Mouse (Mus musculus): ENCODE results near the gene Tgif1. TPM values are rescaled to one million over a fixed set of nuclear protein-coding genes. Genes with fewer than 3 reads are reported as not detected.
A peak's percentile ranks its signal among the peaks of the same experiment; 100 is the strongest.

The Tgif1 gene
- polyA plus RNA-seq, 1 experiment from 2014 or later = 82.8 TPM

- no peak overlapping the region for H3K27ac ChIP-seq (ENCODE audit: low read depth, low read length)
- WGBS = 11% methylated on average over 3 of the region's 3 CpGs
Observed at GRCm38 (mm10) chr17:70809776-70810175, 43.6 kb downstream of the Tgif1 start.

GRCm38 (mm10) chr17:70808837-70809236 is 44.5 kb downstream of the Tgif1 start:
- Histone ChIP-seq H3K9ac (ENCODE audit: low read depth, low read length) (peak overlapping the region; percentile 28; the same call in 1 of the 2 replicates), H3K27ac (ENCODE audit: low read depth, low read length) (no peak overlapping the region), H3K27me3 (ENCODE audit: control insufficient read depth, insufficient read depth, low read length) (no peaks in the 10 kb centered on the region), H3K4me2 (replicated peaks; ENCODE audit: low read depth, low read length) (peak overlapping the region; percentile 6; the same call in 1 of the 2 replicates), H3K36me3 (ENCODE audit: control insufficient read depth, insufficient read depth, low read length) (no peaks in the 10 kb centered on the region), H3K4me3 (ENCODE audit: low read length) (no peak overlapping the region), H3K9me3 (ENCODE audit: control insufficient read depth, low read length) (no peaks in the 10 kb centered on the region), H3K4me1 (ENCODE audit: control insufficient read depth, insufficient read depth, low read length) (peaks cover 9% of the 10 kb centered on the region)
- 38% methylated on average over 14 of the region's 14 CpGs for WGBS
- ATAC-seq (ENCODE audit: low FRiP score, low TSS enrichment) = no peak

More at GRCm38 (mm10) chr17:70809776-70810175, 43.6 kb downstream of the Tgif1 start:
- no peak overlapping the region for H3K9ac ChIP-seq (ENCODE audit: low read depth, low read length)
- H3K27me3 ChIP-seq (ENCODE audit: control insufficient read depth, insufficient read depth, low read length) = no peaks in the 10 kb centered on the region
- H3K36me3 ChIP-seq (ENCODE audit: control insufficient read depth, insufficient read depth, low read length) = no peaks in the 10 kb centered on the region
- H3K9me3 ChIP-seq (ENCODE audit: control insufficient read depth, low read length) = no peaks in the 10 kb centered on the region
- peaks cover 9% of the 10 kb centered on the region for H3K4me1 ChIP-seq (ENCODE audit: control insufficient read depth, insufficient read depth, low read length)
- no peak for ATAC-seq (ENCODE audit: low FRiP score, low TSS enrichment)
- no peak overlapping the region for H3K4me3 ChIP-seq (ENCODE audit: low read length)
- no peak overlapping the region for H3K4me2 ChIP-seq (replicated peaks; ENCODE audit: low read depth, low read length)

DNA sequence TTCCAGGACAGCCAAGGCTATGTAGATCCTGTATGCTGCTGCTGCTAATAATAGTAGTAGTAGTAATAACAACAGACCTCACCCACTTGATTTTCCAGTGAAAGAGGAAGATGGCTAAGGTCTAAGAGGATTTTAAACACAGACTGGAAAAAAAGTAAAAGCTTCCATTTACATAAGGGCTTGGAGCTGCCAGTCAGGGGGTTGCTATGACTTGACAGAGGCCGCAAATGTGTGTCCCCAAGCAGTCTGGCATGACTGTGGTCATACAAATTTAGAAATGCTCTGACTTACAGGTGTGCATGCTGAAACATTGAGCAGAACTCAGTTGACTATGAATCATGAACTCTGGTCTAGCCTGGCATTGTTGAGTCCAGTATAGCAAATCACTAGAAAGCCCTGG is 45.5 kb downstream of the Tgif1 start:
- Histone ChIP-seq H3K9me3 (ENCODE audit: control insufficient read depth, low read length) (no peaks in the 10 kb centered on the region), H3K4me2 (replicated peaks; ENCODE audit: low read depth, low read length) (no peak overlapping the region), H3K4me1 (ENCODE audit: control insufficient read depth, insufficient read depth, low read length) (peaks cover 9% of the 10 kb centered on the region), H3K4me3 (ENCODE audit: low read length) (no peak overlapping the region), H3K9ac (ENCODE audit: low read depth, low read length) (no peak overlapping the region), H3K27me3 (ENCODE audit: control insufficient read depth, insufficient read depth, low read length) (no peaks in the 10 kb centered on the region), H3K27ac (ENCODE audit: low read depth, low read length) (no peak overlapping the region), H3K36me3 (ENCODE audit: control insufficient read depth, insufficient read depth, low read length) (no peaks in the 10 kb centered on the region)
- no peak for ATAC-seq (ENCODE audit: low FRiP score, low TSS enrichment)
- 92% methylated on average over 1 of the region's 1 CpGs for WGBS

DNA sequence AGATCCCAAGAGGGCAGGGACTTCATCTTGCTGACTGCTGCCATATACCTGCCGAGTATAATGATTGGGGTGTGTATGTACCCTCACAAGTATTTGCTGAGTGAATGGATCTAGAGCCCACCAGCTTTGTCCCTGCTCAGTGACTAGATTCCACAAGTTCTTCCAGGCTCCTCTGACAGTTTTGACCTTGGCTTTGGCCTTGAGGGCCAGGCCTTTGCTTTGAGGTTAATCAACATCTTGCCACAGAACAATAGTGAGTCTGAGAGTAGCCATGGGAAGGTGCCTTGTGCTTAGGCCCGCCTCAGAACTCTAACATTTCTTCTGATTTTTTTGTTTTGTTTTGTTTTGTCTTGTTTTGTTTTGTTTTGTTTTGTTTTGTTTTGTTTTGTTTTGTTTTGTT is 46.7 kb downstream of the Tgif1 start:
- Histone ChIP-seq H3K4me1 (ENCODE audit: control insufficient read depth, insufficient read depth, low read length) (peaks cover 9% of the 10 kb centered on the region), H3K36me3 (ENCODE audit: control insufficient read depth, insufficient read depth, low read length) (no peaks in the 10 kb centered on the region), H3K4me3 (ENCODE audit: low read length) (no peak overlapping the region), H3K27me3 (ENCODE audit: control insufficient read depth, insufficient read depth, low read length) (no peaks in the 10 kb centered on the region), H3K9me3 (ENCODE audit: control insufficient read depth, low read length) (no peaks in the 10 kb centered on the region), H3K4me2 (replicated peaks; ENCODE audit: low read depth, low read length) (no peak overlapping the region), H3K9ac (ENCODE audit: low read depth, low read length) (no peak overlapping the region), H3K27ac (ENCODE audit: low read depth, low read length) (no peak overlapping the region)
- ATAC-seq (ENCODE audit: low FRiP score, low TSS enrichment) = no peak
- 88% methylated on average over 2 of the region's 2 CpGs for WGBS

DNA sequence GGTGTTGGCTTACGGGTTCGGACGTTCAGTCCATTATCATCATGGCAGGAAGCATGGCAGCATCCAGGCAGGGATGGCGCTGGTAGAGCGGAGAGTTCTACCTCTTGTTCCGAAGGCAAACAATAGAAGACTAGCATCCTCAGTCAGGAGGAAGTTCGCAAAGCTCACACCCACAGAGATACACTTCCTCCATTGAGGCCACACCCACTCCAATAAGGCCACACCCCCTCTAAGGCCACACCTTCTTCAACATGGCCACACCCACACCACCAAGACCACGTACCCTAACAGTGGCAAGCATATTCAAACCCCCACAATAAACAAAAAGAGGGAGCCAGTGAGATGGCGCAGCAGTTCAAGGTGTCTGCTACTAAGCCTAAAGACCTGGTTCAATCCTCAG is 47.5 kb downstream of the Tgif1 start:
- Histone ChIP-seq H3K9me3 (ENCODE audit: control insufficient read depth, low read length) (no peaks in the 10 kb centered on the region), H3K9ac (ENCODE audit: low read depth, low read length) (no peak overlapping the region), H3K27ac (ENCODE audit: low read depth, low read length) (no peak overlapping the region), H3K4me3 (ENCODE audit: low read length) (no peak overlapping the region), H3K36me3 (ENCODE audit: control insufficient read depth, insufficient read depth, low read length) (no peaks in the 10 kb centered on the region), H3K4me2 (replicated peaks; ENCODE audit: low read depth, low read length) (no peak overlapping the region), H3K4me1 (ENCODE audit: control insufficient read depth, insufficient read depth, low read length) (peaks cover 9% of the 10 kb centered on the region), H3K27me3 (ENCODE audit: control insufficient read depth, insufficient read depth, low read length) (no peaks in the 10 kb centered on the region)
- peak; percentile 18; the same call in 1 of the 2 replicates for ATAC-seq (ENCODE audit: low FRiP score, low TSS enrichment)
- 94% methylated on average over 9 of the region's 9 CpGs for WGBS

GRCm38 (mm10) chr17:70802022-70802421 is 51.3 kb downstream of the Tgif1 start:
- Histone ChIP-seq H3K27ac (ENCODE audit: low read depth, low read length) (no peak overlapping the region), H3K27me3 (ENCODE audit: control insufficient read depth, insufficient read depth, low read length) (no peaks in the 10 kb centered on the region), H3K4me1 (ENCODE audit: control insufficient read depth, insufficient read depth, low read length) (peaks cover 5% of the 10 kb centered on the region; the same call in 1 of the 2 replicates), H3K9ac (ENCODE audit: low read depth, low read length) (no peak overlapping the region), H3K4me3 (ENCODE audit: low read length) (no peak overlapping the region), H3K4me2 (replicated peaks; ENCODE audit: low read depth, low read length) (no peak overlapping the region), H3K36me3 (ENCODE audit: control insufficient read depth, insufficient read depth, low read length) (no peaks in the 10 kb centered on the region), H3K9me3 (ENCODE audit: control insufficient read depth, low read length) (no peaks in the 10 kb centered on the region)
- WGBS = 77% methylated on average over 14 of the region's 14 CpGs
- ATAC-seq (ENCODE audit: low FRiP score, low TSS enrichment) = no peak

DNA sequence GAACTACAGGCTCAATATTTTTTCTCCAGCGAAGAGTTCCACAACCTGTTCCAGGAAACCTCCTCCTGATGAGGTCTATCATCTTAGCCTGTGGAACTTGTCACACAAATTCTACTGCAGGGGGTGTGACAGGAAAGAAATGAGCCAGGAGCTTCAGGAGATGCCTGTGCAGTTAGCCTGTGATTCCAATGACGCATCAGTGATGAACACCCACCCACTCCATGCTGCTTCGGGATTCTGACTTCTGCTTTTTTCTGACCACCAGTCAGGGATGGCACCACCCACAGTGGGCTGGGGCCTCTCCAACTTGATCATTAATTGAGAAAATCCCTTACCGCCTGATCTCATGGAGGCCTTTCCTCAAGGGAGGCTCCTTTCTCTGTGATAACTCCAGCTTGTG is 54.1 kb downstream of the Tgif1 start:
- no peak overlapping the region for H3K9ac ChIP-seq (ENCODE audit: low read depth, low read length)
- no peaks in the 10 kb centered on the region for H3K27me3 ChIP-seq (ENCODE audit: control insufficient read depth, insufficient read depth, low read length)
- 60% methylated on average over 4 of the region's 4 CpGs for WGBS
- no peaks in the 10 kb centered on the region for H3K36me3 ChIP-seq (ENCODE audit: control insufficient read depth, insufficient read depth, low read length)
- H3K4me3 ChIP-seq (ENCODE audit: low read length) = no peak overlapping the region
- peaks cover 12% of the 10 kb centered on the region for H3K4me1 ChIP-seq (ENCODE audit: control insufficient read depth, insufficient read depth, low read length)
- no peaks in the 10 kb centered on the region for H3K9me3 ChIP-seq (ENCODE audit: control insufficient read depth, low read length)
- no peak overlapping the region for H3K4me2 ChIP-seq (replicated peaks; ENCODE audit: low read depth, low read length)
- peak overlapping the region; percentile 2; the same call in 1 of the 2 replicates for H3K27ac ChIP-seq (ENCODE audit: low read depth, low read length)
- ATAC-seq (ENCODE audit: low FRiP score, low TSS enrichment) = no peak

- WGBS = 80% methylated on average over 1 of the region's 1 CpGs
- H3K4me3 ChIP-seq (ENCODE audit: low read length) = no peak overlapping the region
- H3K27me3 ChIP-seq (ENCODE audit: control insufficient read depth, insufficient read depth, low read length) = no peaks in the 10 kb centered on the region
- no peak overlapping the region for H3K9ac ChIP-seq (ENCODE audit: low read depth, low read length)
- H3K36me3 ChIP-seq (ENCODE audit: control insufficient read depth, insufficient read depth, low read length) = no peaks in the 10 kb centered on the region
- no peak for ATAC-seq (ENCODE audit: low FRiP score, low TSS enrichment)
- H3K4me1 ChIP-seq (ENCODE audit: control insufficient read depth, insufficient read depth, low read length) = peaks cover 16% of the 10 kb centered on the region
- H3K9me3 ChIP-seq (ENCODE audit: control insufficient read depth, low read length) = no peaks in the 10 kb centered on the region
- H3K4me2 ChIP-seq (replicated peaks; ENCODE audit: low read depth, low read length) = no peak overlapping the region
- no peak overlapping the region for H3K27ac ChIP-seq (ENCODE audit: low read depth, low read length)
Observed at GRCm38 (mm10) chr17:70797773-70798045, 55.6 kb downstream of the Tgif1 start.

- no peaks in the 10 kb centered on the region for H3K36me3 ChIP-seq (ENCODE audit: control insufficient read depth, insufficient read depth, low read length)
- no peak overlapping the region for H3K27ac ChIP-seq (ENCODE audit: low read depth, low read length)
- no peak overlapping the region for H3K4me3 ChIP-seq (ENCODE audit: low read length)
- no peaks in the 10 kb centered on the region for H3K27me3 ChIP-seq (ENCODE audit: control insufficient read depth, insufficient read depth, low read length)
- peaks cover 16% of the 10 kb centered on the region for H3K4me1 ChIP-seq (ENCODE audit: control insufficient read depth, insufficient read depth, low read length)
- 74% methylated on average over 8 of the region's 8 CpGs for WGBS
- H3K4me2 ChIP-seq (replicated peaks; ENCODE audit: low read depth, low read length) = no peak overlapping the region
- ATAC-seq (ENCODE audit: low FRiP score, low TSS enrichment) = no peak
- no peak overlapping the region for H3K9ac ChIP-seq (ENCODE audit: low read depth, low read length)
- no peaks in the 10 kb centered on the region for H3K9me3 ChIP-seq (ENCODE audit: control insufficient read depth, low read length)
Observed at GRCm38 (mm10) chr17:70796940-70797772, 56.2 kb downstream of the Tgif1 start.
